Mouse (Mus musculus) c-Kit-positive CD71-positive TER-119-negative erythroid progenitor cells, embryonic 14.5 days (primary cell): ENCODE data around the gene Grin2b.
"Not testable (repeated sequence)": the region's sequence is repeated elsewhere in the genome, so short reads cannot be mapped to it uniquely, and the experiment has no call there.

ENCODE experiments used
- DNase-seq: peaks from one replicate; pipeline ENCODE4 v3.0.0-alpha.2; 2013; ENCODE audit warnings: low read depth

Gene Grin2b

DNA sequence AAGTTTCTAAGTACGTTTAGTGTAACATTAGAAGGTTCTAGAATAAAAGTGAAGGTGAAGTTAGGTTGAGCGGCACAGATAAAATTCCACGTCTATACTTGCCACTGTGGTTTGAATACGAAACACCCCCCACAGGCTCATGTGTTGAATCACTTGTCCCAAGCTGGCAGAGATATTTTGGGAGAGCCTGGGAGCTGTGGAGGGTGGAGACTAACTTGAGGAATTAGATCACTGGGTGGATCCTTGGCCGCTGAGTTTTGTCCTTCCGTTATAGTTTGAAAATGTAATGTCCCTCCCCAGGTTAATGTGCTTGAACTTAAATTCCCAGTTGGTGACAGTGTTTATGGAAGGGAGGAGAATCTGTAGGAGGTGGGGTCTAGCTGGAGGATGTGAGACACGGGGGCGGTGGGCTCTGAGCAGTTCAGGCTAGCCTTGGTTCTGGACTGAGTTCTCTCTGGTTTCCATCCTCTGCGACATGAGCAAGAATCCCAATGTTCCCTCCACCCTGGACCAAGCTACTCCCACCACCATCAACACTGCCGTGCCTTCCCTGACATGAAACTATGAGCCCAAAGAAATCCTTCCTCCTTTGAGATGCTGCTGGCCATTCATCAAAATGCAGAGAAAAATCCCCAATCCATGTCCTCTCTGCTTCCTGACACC is 375.8 kb downstream of the Grin2b start:
- DNase-seq = no peak

DNA sequence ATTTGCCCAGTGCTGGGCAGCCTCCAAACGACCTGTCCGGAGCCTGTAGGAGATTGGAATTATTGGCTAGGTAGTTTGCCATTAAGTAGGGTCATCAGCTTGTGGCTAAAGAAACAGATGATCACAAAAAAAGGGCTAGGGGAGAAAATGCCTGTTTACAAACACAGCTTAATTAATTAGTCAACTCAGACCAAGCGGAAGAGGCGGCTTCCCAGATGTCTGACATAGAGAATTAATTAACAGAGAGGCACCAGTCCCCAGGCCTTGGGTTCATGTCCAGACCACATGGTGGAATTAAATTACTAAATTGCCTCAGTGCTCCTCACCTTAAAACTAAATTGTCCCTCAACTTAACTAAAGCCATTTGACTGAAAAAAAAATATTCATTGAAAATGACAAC is 376.4 kb downstream of the Grin2b start:
- DNase-seq = no peak

GRCm38 (mm10) chr6:135791412-135791811 is 381.9 kb downstream of the Grin2b start:
- no peak for DNase-seq

DNA sequence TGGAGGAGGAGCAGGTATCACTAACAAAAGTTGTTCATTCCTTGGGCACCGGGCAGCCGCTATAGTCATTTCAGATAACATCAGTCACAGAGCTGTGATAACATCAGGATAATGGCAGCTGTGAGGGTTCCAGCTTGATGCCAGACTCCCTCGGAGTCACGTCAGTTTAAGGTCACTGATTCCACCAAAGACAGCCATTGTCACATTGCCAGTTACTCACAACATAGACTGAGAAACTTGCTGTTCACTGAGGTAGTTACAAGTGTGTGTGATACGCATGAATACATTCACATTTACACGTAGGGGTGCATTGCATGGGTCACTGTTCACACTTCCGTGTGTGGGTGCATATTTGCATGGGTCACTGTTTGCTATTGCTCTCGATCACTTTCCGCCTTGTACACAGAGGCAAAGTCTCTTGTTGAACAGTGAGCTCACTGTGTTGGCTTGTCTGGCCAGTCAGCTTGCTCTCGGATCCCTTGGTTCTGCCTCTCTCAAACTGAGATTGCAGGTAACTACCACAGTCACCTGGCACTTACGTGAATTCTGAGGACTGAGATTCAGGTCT is 383.6 kb downstream of the Grin2b start:
- DNase-seq = no peak

DNA sequence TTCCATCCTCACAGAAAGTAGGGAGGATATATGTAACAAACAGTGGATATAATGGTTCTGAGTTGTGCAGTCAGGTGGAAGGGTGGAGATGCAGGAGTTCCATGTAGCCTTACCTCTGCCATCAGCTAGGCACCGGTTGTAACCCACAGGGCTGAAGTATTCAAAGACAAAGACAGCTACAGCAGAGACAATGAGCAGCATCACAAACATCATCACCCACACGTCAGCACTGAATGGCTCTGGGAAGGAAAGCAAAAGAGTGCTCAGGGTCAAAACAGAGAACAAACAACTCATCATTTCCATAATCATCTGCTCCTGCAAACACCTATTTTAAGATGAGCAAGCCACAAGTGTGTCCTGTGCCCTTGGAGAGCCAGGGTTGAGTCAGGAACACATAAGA is 398.6 kb downstream of the Grin2b start:
- DNase-seq = no peak

- DNase-seq = no peak
Measured at GRCm38 (mm10) chr6:135767572-135767971, 405.7 kb downstream of the Grin2b start.

GRCm38 (mm10) chr6:135758735-135759134 is 414.6 kb downstream of the Grin2b start:
- DNase-seq = no peak

- DNase-seq = no peak
Measured at GRCm38 (mm10) chr6:135756075-135756474, 417.2 kb downstream of the Grin2b start.

- DNase-seq = no peak
Measured at GRCm38 (mm10) chr6:135748412-135749076, 424.8 kb downstream of the Grin2b start.

- no peak for DNase-seq
Measured at GRCm38 (mm10) chr6:135745606-135746005, 427.7 kb downstream of the Grin2b start.

- DNase-seq = no peak
Measured at GRCm38 (mm10) chr6:135734227-135734732, 439.0 kb downstream of the Grin2b start.

GRCm38 (mm10) chr6:135727106-135727505 is 446.2 kb downstream of the Grin2b start:
- DNase-seq = no peak

GRCm38 (mm10) chr6:135721706-135722105 is 451.6 kb downstream of the Grin2b start:
- no peak for DNase-seq

DNA sequence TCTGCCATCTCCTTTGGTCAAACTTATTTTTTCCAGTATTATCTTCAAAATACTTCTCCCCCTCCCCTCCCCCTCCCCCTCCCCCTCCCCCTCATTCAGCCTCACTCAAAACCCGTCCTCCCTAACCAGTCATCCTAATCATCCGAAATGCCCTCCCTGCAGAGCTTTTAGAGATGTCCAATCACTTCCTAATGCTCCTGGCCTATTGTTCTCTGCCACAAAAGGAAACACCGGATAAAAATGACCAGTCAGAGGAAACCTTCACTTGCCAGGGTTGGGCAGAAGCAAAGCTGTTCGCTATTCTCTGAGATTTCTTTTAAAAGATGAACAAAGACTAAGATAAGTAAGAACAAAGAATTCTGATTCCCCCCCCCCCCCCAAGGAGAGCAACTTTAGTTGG is 458.4 kb downstream of the Grin2b start:
- no peak for DNase-seq

DNA sequence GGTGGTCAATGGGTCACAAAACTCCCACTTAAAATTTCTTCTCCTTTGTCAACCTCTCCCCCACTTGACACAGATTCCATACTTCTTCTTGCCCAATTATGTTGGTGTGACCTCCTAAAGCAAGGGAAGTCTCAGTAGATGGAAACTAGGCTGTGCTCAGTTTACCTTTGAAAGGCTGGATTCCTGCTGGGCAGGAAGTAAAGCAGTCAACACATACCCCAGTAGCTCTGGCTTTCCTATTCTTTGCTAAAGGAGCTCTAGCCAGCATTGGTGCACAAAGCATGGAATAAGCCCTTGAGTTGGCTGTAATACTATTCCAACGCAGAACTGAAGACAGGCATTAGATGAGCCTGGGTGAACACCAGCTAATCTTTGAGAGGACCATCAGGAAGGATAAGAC is 459.1 kb downstream of the Grin2b start:
- DNase-seq = no peak

- no peak for DNase-seq
Measured at GRCm38 (mm10) chr6:135713716-135714115, 459.6 kb downstream of the Grin2b start.

- not testable (repeated sequence) for DNase-seq
Measured at GRCm38 (mm10) chr6:135706850-135707522, 466.3 kb downstream of the Grin2b start.

GRCm38 (mm10) chr6:135703655-135704054 is 469.7 kb downstream of the Grin2b start:
- no peak for DNase-seq

DNA sequence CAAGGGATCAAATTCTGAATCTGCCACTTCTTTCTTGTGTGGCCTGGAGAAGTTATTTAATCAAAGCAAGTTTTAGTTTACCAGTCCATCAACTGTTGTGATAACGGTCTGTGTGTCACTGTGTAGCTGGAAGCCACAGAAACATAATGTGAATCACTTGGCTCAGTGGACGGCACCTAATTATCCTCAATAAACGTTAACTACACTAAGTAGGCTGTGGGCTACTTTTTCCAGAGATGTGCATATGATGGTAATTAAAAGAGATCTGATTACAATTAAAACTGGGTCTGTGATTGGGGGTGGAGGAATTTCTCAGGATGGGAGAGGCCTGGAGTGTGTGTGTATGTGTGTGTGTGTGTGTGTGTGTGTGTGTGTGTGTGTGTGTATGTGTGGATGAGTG is 471.9 kb downstream of the Grin2b start:
- no peak for DNase-seq

GRCm38 (mm10) chr6:135700717-135701345 is 472.5 kb downstream of the Grin2b start:
- no peak for DNase-seq

DNA sequence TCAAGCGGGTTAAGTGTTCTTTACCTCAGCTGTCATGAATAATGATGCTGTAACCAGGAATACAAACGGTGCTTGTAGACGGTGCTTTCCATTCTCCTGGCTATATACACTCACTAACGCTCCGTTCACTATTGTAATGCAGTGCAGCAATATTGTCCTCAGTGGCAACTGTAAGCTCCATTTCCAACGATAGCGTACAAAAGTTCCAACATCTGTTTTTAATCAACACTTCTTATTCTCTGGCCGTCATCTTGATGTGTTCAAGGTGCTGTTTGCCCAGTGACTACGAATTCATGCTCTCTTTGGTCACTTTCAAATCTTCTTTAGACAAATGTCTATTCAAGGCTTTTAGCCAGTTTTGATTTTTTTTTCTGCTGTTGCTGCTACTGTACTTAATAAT is 480.8 kb downstream of the Grin2b start:
- no peak for DNase-seq

DNA sequence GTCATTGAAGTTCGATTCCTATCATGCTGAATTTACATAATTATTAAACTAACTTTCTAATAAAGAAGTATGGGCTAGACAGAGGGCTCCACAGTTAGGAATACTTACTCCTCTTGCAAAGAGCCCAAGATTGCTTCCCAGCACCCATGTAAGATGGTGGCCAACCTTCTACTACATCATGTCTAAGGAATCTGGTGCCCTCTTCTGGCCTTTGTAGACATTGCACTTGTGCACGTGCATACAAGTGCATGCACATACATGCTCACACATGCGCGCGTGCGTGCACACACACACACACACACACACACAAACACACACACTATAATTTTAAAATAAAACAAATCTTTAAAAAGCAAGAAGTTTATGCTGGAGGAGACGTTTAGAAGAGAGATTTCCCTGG is 481.8 kb downstream of the Grin2b start:
- DNase-seq = no peak
